In the genomic region with DNA sequence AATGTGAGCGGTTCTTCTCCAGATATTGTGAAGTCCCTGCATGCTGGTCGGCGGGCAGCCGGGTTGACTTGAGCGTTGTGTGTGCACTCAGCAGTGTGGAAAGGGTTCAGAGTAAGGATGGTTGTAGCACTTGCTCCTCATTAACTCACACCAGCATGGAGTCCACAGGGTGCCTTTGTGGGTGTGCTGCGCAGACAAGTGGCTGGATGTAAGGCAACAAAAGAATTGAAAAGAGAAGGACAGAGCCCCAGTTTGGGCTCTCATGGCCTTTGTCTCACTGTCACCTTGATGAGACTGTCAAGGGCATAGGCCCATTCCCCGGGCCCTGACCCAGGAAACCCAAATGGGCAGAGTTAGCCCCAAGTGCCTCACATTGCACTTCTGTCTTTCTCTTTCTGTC, we compare ENCODE assay signal across 20 mouse cellular contexts. TPM values are rescaled to one million over a fixed set of nuclear protein-coding genes. Genes with fewer than 3 reads are reported as not detected.
DNase-seq lines count a peak whose midpoint lies in the region; ATAC-seq and TF ChIP-seq lines count a peak whose summit lies in the region.
"Had no signal": no experiment of that assay in that cellular context is flagged by ENCODE, and none has a peak within 500 bp of the region (broad histone marks: within the 10 kb centered on the region; RNA-seq: fewer than 3 reads in every experiment).

No protein-coding gene starts in this region.

- DNase-seq in ES-CJ7 (ENCODE audit: low read depth, low spot score) = peak; percentile 67
- DNase-seq in R1 (ENCODE audit: low read depth, low spot score) = peak; percentile 92
- no peak for DNase-seq in heart, postnatal 25 days (ENCODE audit: low spot score)
- no peak for DNase-seq in left cerebral cortex, adult 2 months (ENCODE audit: extremely low spot score in 1 of 2, low spot score in 2 of 2)
- DNase-seq: adrenal gland, adult 8-10 months; adrenal gland, postnatal 14 days; adrenal gland, postnatal 36 days; cerebellum, adult 11 months; cerebellum, adult 18-20 months; cerebellum, adult 8-10 months; cerebellum, adult 9-11 months; cerebellum, postnatal 14 days; forebrain, postnatal 0 days had no signal

- ATAC-seq in cerebellum, adult (ENCODE audit: insufficient number of reproducible peaks, low FRiP score, low TSS enrichment) = no peak
- ATAC-seq: activated CD4-positive, CD25-positive, alpha-beta regulatory T cell, adult 4 months; forebrain, embryonic 13.5 days; forebrain, embryonic 15.5 days; forebrain, postnatal 0 days; Patski had no signal

- TF ChIP-seq CTCF in left cerebral cortex, adult 2 months (IDR thresholded peaks at IDR 0.05) = no peak

- H3K4me3 ChIP-seq in left cerebral cortex, adult 2 months = no peak overlapping the region
- H3K4me3 ChIP-seq: embryonic facial prominence, embryonic 10.5 days; embryonic facial prominence, embryonic 12.5 days; forebrain, embryonic 13.5 days; forebrain, embryonic 15.5 days had no signal

- intact Hi-C loops in heart, postnatal 25 days (cut with DNase I) = no loop called here
- intact Hi-C loops in left cerebral cortex, adult 2 months (cut with DNase I) = no loop called here

- no peak overlapping the region for H3K27ac ChIP-seq in left cerebral cortex, adult 2 months
- H3K27ac ChIP-seq: embryonic facial prominence, embryonic 10.5 days; embryonic facial prominence, embryonic 12.5 days; forebrain, embryonic 13.5 days; forebrain, embryonic 15.5 days had no signal

RNA-seq across cellular contexts. Expression of a gene that starts 47.8 kb away (rescaled TPM):
- total RNA-seq in heart, postnatal 25 days (2021) = 10 to 100 TPM; 45.5 to 58.2 TPM
- 100 to 1,000 TPM; 116 to 131 TPM for total RNA-seq in left cerebral cortex, adult 2 months (2021)

Comparison
In these comparisons a context has a peak if more than half of its experiments do, and no peak if none do; other contexts are left out.
1. DNase-seq: peak in ES-CJ7 (single experiment) and R1 (single experiment); none in heart, postnatal 25 days (single experiment) and left cerebral cortex, adult 2 months (0 of 2).